Mouse (Mus musculus): Measurements from ENCODE around the gene Tmem199. TPM values are rescaled to one million over a fixed set of nuclear protein-coding genes. Genes with fewer than 3 reads are reported as not detected.

Gene Tmem199
- total RNA-seq, 2 experiments from 2014 or later: 11.9 to 13.0 TPM

- DNase-seq: no peak
- TF ChIP-seq CTCF (IDR thresholded peaks at IDR 0.05): no peak
- intact Hi-C loops (cut with DNase I): no loop called here
- H3K4me3 ChIP-seq: peak overlapping the region; percentile 75
- H3K27ac ChIP-seq: peak overlapping the region; percentile 87
Measured at GRCm38 (mm10) chr11:78465116-78465515, 46.9 kb downstream of the Tmem199 start.

- no peak for DNase-seq
- TF ChIP-seq CTCF (IDR thresholded peaks at IDR 0.05): no peak
- intact Hi-C loops (cut with DNase I): no loop called here
- H3K27ac ChIP-seq: no peak overlapping the region
- no peak overlapping the region for H3K4me3 ChIP-seq
Measured at GRCm38 (mm10) chr11:78463286-78464036, 48.5 kb downstream of the Tmem199 start.

- no peak for TF ChIP-seq CTCF (IDR thresholded peaks at IDR 0.05)
- H3K27ac ChIP-seq: no peak overlapping the region
- DNase-seq: no peak
- no peak overlapping the region for H3K4me3 ChIP-seq
- intact Hi-C loops (cut with DNase I): no loop called here
Measured at GRCm38 (mm10) chr11:78462669-78463068, 49.3 kb downstream of the Tmem199 start.

GRCm38 (mm10) chr11:78461894-78462293 is 50.1 kb downstream of the Tmem199 start:
- peak; percentile 33; the same call in 1 of the 2 replicates for TF ChIP-seq CTCF (IDR thresholded peaks at IDR 0.05)
- Histone ChIP-seq H3K27ac (no peak overlapping the region), H3K4me3 (no peak overlapping the region)
- intact Hi-C loops (cut with DNase I): no loop called here
- no peak for DNase-seq

- Histone ChIP-seq H3K4me3 (no peak overlapping the region), H3K27ac (no peak overlapping the region)
- DNase-seq: no peak
- TF ChIP-seq CTCF (IDR thresholded peaks at IDR 0.05): no peak
- intact Hi-C loops (cut with DNase I): no loop called here
Measured at GRCm38 (mm10) chr11:78458740-78459139, 53.2 kb downstream of the Tmem199 start.

Other genes with a start within 250 kb of the Tmem199 start
- under 1 TPM; 0.75 to 0.87 TPM for gene BC030499, start 221.3 kb downstream of the Tmem199 start, total RNA-seq (2021)
- 1 to 10 TPM in 1 of 2 experiments, under 1 TPM in 1; 0.81 to 2.0 TPM for gene Spag5, start 210.6 kb downstream of the Tmem199 start, total RNA-seq (2021)
- 1 to 10 TPM; 1.6 to 2.7 TPM for gene Aldoc, start 189.2 kb downstream of the Tmem199 start, total RNA-seq (2021)
- 10 to 100 TPM; 20.0 to 21.3 TPM for gene Pigs, start 183.8 kb downstream of the Tmem199 start, total RNA-seq (2021)
- gene Unc119, start 168.7 kb downstream of the Tmem199 start, total RNA-seq (2021): 1 to 10 TPM; 7.1 to 9.2 TPM
- not detected for gene Foxn1, start 125.6 kb downstream of the Tmem199 start, total RNA-seq (2021)
- not detected for gene Slc13a2, start 90.0 kb downstream of the Tmem199 start, total RNA-seq (2021)
- 1 to 10 TPM in 1 of 2 experiments, under 1 TPM in 1; 0.77 to 1.4 TPM for gene Slc46a1, start 46.5 kb downstream of the Tmem199 start, total RNA-seq (2021)
- under 1 TPM; 0.64 to 0.71 TPM for gene Sarm1, start 14.4 kb downstream of the Tmem199 start, total RNA-seq (2021)
- gene Vtn, start 13.1 kb downstream of the Tmem199 start, total RNA-seq (2021): 10 to 100 TPM; 11.7 to 14.5 TPM
- gene Sebox, start 8.7 kb downstream of the Tmem199 start, total RNA-seq (2021): not detected
- 100 to 1,000 TPM in 1 of 2 experiments, 10 to 100 TPM in 1; 98.0 to 113 TPM for gene Poldip2, start within 50 bp of the Tmem199 start, total RNA-seq (2021)
- 10 to 100 TPM; 45.7 to 49.8 TPM for gene Tnfaip1, start 24.2 kb upstream of the Tmem199 start, total RNA-seq (2021)
- 10 to 100 TPM; 17.8 to 21.6 TPM for gene Ift20, start 24.2 kb upstream of the Tmem199 start, total RNA-seq (2021)
- 1 to 10 TPM; 2.3 to 2.5 TPM for gene Tmem97, start 38.6 kb upstream of the Tmem199 start, total RNA-seq (2021)
- 1 to 10 TPM; 8.1 to 10.0 TPM for gene Nlk, start 185.2 kb upstream of the Tmem199 start, total RNA-seq (2021)
- 10 to 100 TPM in 1 of 2 experiments, 1 to 10 TPM in 1; 9.8 to 13.0 TPM for gene Ccnq, start 239.6 kb upstream of the Tmem199 start, total RNA-seq (2021)

Data from gastrocnemius, adult 2 months (tissue).